Mouse (Mus musculus): ENCODE data around the gene Slc22a13. TPM values are rescaled to one million over a fixed set of nuclear protein-coding genes. Genes with fewer than 3 reads are reported as not detected.

Gene Slc22a13
- total RNA-seq (2014; rRNA removed), result not detected in 2 replicates
- 0.10 TPM in 1 of 2 replicates, not detected in the other for polyA plus RNA-seq (2015; fragmentation: Nextera tagmentation; extraction: Ambion mirVana)

- DNase-seq (ENCODE audit: low spot score) (no peak), ATAC-seq (ENCODE audit: low FRiP score) (no peak)
- Histone ChIP-seq H3K4me2 (ENCODE audit: low read depth, low read length, poor library complexity, severe bottlenecking) (no peak within 1 kb of the TSS), H3K36me3 (ENCODE audit: insufficient read depth, low read length) (no peaks in the 10 kb centered on the region), H3K4me1 (ENCODE audit: insufficient read depth, low read length) (no peaks in the 10 kb centered on the region), H3K9ac (replicated peaks; ENCODE audit: low read length, poor library complexity, severe bottlenecking) (no peak within 1 kb of the TSS), H3K4me3 (ENCODE audit: low read depth, low read length) (no peak within 1 kb of the TSS), H3K27ac (ENCODE audit: low read depth, low read length) (no peak within 1 kb of the TSS), H3K9me3 (ENCODE audit: low read length) (no peaks in the 10 kb centered on the region), H3K27me3 (ENCODE audit: insufficient read depth, low read length) (no peaks in the 10 kb centered on the region)
- no peak for TF ChIP-seq CTCF (IDR thresholded peaks at IDR 0.05)
- 92% methylated on average over 4 of the region's 4 CpGs for WGBS
Measured at GRCm38 (mm10) chr9:119208998-119209397, at the start of gene Slc22a13. Gene Slc22a13 (minus strand): TSS chr9:119209098.

GRCm38 (mm10) chr9:119258128-119258527 lies 49.2 kb upstream of the Slc22a13 start:
- no peak for ATAC-seq (ENCODE audit: low FRiP score)

DNA sequence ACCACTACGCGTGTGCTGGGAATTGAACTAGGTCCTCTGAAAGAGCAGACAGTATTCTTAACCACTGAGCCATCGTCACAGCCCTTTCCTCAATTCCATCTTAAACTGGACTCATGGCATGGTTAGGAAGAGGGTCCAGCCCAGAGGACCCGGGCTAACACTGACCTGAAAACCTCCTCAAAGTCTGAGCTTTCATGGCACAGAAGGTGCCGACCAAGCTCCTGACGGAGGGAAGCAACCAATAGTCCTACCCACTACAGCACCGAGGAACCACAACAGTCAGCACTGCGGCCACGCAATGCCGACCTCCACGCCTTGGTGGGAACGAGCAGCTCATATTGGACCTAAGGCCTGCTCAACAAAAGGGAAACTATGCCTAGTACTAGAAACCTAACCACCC lies 47.3 kb upstream of the Slc22a13 start:
- no peak overlapping the region for H3K4me2 ChIP-seq (ENCODE audit: low read depth, low read length, poor library complexity, severe bottlenecking)
- H3K9ac ChIP-seq (replicated peaks; ENCODE audit: low read length, poor library complexity, severe bottlenecking), result no peak overlapping the region
- ATAC-seq (ENCODE audit: low FRiP score), result no peak
- WGBS, result 95% methylated on average over 12 of the region's 12 CpGs
- H3K9me3 ChIP-seq (ENCODE audit: low read length), result no peaks in the 10 kb centered on the region
- no peaks in the 10 kb centered on the region for H3K27me3 ChIP-seq (ENCODE audit: insufficient read depth, low read length)
- no peak for TF ChIP-seq CTCF (IDR thresholded peaks at IDR 0.05)
- H3K4me1 ChIP-seq (ENCODE audit: insufficient read depth, low read length), result no peaks in the 10 kb centered on the region
- peaks cover 30% of the 10 kb centered on the region for H3K36me3 ChIP-seq (ENCODE audit: insufficient read depth, low read length)
- no peak for DNase-seq (ENCODE audit: low spot score)
- H3K4me3 ChIP-seq (ENCODE audit: low read depth, low read length), result no peak overlapping the region
- H3K27ac ChIP-seq (ENCODE audit: low read depth, low read length), result no peak overlapping the region

More at GRCm38 (mm10) chr9:119258128-119258527, 49.2 kb upstream of the Slc22a13 start:
- H3K36me3 ChIP-seq (ENCODE audit: insufficient read depth, low read length), result peaks cover 36% of the 10 kb centered on the region
- H3K4me2 ChIP-seq (ENCODE audit: low read depth, low read length, poor library complexity, severe bottlenecking), result no peak overlapping the region
- WGBS, result 92% methylated on average over 5 of the region's 5 CpGs
- H3K27ac ChIP-seq (ENCODE audit: low read depth, low read length), result no peak overlapping the region
- H3K4me1 ChIP-seq (ENCODE audit: insufficient read depth, low read length), result no peaks in the 10 kb centered on the region
- H3K27me3 ChIP-seq (ENCODE audit: insufficient read depth, low read length), result no peaks in the 10 kb centered on the region
- no peaks in the 10 kb centered on the region for H3K9me3 ChIP-seq (ENCODE audit: low read length)
- DNase-seq (ENCODE audit: low spot score), result no peak
- no peak overlapping the region for H3K4me3 ChIP-seq (ENCODE audit: low read depth, low read length)
- H3K9ac ChIP-seq (replicated peaks; ENCODE audit: low read length, poor library complexity, severe bottlenecking), result no peak overlapping the region
- TF ChIP-seq CTCF (IDR thresholded peaks at IDR 0.05), result no peak

DNA sequence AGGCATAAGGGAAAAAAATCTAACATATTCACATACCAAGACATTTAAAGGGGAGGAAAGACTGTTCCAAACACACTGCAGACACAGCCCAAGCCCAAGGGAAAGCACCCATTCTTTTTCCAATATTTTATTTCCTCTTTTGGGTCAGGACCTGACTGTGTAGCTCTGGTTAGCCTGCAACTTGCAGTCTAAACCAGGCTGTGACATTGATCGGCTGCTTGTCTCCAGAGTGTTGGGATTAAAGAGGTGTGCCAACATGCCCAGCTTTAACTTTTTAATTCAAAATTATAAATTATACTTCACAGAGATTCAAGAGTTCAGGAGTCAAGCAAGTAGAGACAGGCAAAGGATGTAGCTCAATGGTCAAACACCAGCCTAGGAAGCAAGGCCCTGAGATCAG lies 46.2 kb upstream of the Slc22a13 start:
- no peak for ATAC-seq (ENCODE audit: low FRiP score)
- Histone ChIP-seq H3K4me1 (ENCODE audit: insufficient read depth, low read length) (no peaks in the 10 kb centered on the region), H3K27ac (ENCODE audit: low read depth, low read length) (no peak overlapping the region), H3K9me3 (ENCODE audit: low read length) (no peaks in the 10 kb centered on the region), H3K27me3 (ENCODE audit: insufficient read depth, low read length) (no peaks in the 10 kb centered on the region), H3K4me3 (ENCODE audit: low read depth, low read length) (no peak overlapping the region), H3K9ac (replicated peaks; ENCODE audit: low read length, poor library complexity, severe bottlenecking) (no peak overlapping the region), H3K4me2 (ENCODE audit: low read depth, low read length, poor library complexity, severe bottlenecking) (no peak overlapping the region), H3K36me3 (ENCODE audit: insufficient read depth, low read length) (peaks cover 36% of the 10 kb centered on the region)
- WGBS, result 97% methylated on average over 1 of the region's 1 CpGs
- DNase-seq (ENCODE audit: low spot score), result no peak
- TF ChIP-seq CTCF (IDR thresholded peaks at IDR 0.05), result no peak

GRCm38 (mm10) chr9:119254187-119254586 lies 45.3 kb upstream of the Slc22a13 start:
- no peak for TF ChIP-seq CTCF (IDR thresholded peaks at IDR 0.05)
- DNase-seq (ENCODE audit: low spot score), result no peak
- Histone ChIP-seq H3K36me3 (ENCODE audit: insufficient read depth, low read length) (peaks cover 38% of the 10 kb centered on the region), H3K27ac (ENCODE audit: low read depth, low read length) (no peak overlapping the region), H3K4me2 (ENCODE audit: low read depth, low read length, poor library complexity, severe bottlenecking) (no peak overlapping the region), H3K9me3 (ENCODE audit: low read length) (no peaks in the 10 kb centered on the region), H3K4me3 (ENCODE audit: low read depth, low read length) (no peak overlapping the region), H3K4me1 (ENCODE audit: insufficient read depth, low read length) (no peaks in the 10 kb centered on the region), H3K27me3 (ENCODE audit: insufficient read depth, low read length) (no peaks in the 10 kb centered on the region), H3K9ac (replicated peaks; ENCODE audit: low read length, poor library complexity, severe bottlenecking) (no peak overlapping the region)
- no peak for ATAC-seq (ENCODE audit: low FRiP score)
- 90% methylated on average over 2 of the region's 2 CpGs for WGBS

GRCm38 (mm10) chr9:119247996-119248395 lies 39.1 kb upstream of the Slc22a13 start:
- no peak overlapping the region for H3K4me2 ChIP-seq (ENCODE audit: low read depth, low read length, poor library complexity, severe bottlenecking)
- DNase-seq (ENCODE audit: low spot score) (no peak), ATAC-seq (ENCODE audit: low FRiP score) (no peak)
- H3K27me3 ChIP-seq (ENCODE audit: insufficient read depth, low read length), result no peaks in the 10 kb centered on the region
- H3K9ac ChIP-seq (replicated peaks; ENCODE audit: low read length, poor library complexity, severe bottlenecking), result no peak overlapping the region
- no peaks in the 10 kb centered on the region for H3K4me1 ChIP-seq (ENCODE audit: insufficient read depth, low read length)
- H3K27ac ChIP-seq (ENCODE audit: low read depth, low read length), result no peak overlapping the region
- no peak for TF ChIP-seq CTCF (IDR thresholded peaks at IDR 0.05)
- WGBS, result 89% methylated on average over 5 of the region's 5 CpGs
- peaks cover 16% of the 10 kb centered on the region for H3K36me3 ChIP-seq (ENCODE audit: insufficient read depth, low read length)
- no peaks in the 10 kb centered on the region for H3K9me3 ChIP-seq (ENCODE audit: low read length)
- H3K4me3 ChIP-seq (ENCODE audit: low read depth, low read length), result no peak overlapping the region
